Mouse (Mus musculus): ENCODE results near the gene Prm3. TPM values are rescaled to one million over a fixed set of nuclear protein-coding genes. Genes with fewer than 3 reads are reported as not detected.

The Prm3 gene
- polyA plus RNA-seq, 1 experiment from 2014 or later, result not detected

GRCm38 (mm10) chr16:10788271-10788670, 2.4 kb downstream of the Prm3 start, which contains the start of gene Tnp2:
Tnp2 (minus strand) TSS chr16:10788660.
- peaks cover 17% of the 10 kb centered on the region for H3K4me1 ChIP-seq
- H3K27me3 ChIP-seq (replicated peaks), result peaks cover 20% of the 10 kb centered on the region; the same call in 1 of the 2 replicates
- no peak within 1 kb of the TSS for H3K27ac ChIP-seq
- ATAC-seq (ENCODE audit: low FRiP score, low read depth), result no peak
- 53% methylated on average over 16 of the region's 16 CpGs for WGBS
- no peaks in the 10 kb centered on the region for H3K36me3 ChIP-seq
- no peak within 1 kb of the TSS for H3K4me2 ChIP-seq (replicated peaks)
- H3K4me3 ChIP-seq, result no peak within 1 kb of the TSS
- H3K9ac ChIP-seq, result no peak within 1 kb of the TSS
- H3K9me3 ChIP-seq, result no peaks in the 10 kb centered on the region

DNA sequence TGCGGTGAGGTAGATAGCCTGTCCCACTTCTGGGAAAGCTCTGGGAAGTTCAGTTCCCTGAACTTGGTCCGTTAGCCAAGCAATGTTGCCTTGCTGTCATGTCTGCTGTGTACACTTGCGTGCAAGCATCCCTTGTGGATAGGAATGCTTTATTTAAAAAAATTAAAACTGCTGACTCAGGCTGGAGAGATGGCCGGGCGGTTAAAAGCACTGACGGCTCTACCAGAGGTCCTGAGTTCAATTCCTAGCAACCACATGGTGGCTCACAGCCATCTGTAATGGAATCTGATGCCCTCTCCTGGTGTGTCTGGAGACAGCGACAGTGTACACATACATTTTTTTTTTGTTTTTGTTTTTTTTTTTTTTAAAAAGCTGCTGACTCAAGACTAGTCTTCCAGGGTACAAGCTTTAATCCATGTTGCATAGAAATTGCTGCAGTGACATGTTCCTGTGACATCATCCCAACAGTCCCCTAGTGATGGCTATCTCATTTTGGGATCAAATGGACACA, 3.1 kb downstream of the Prm3 start:
- Histone ChIP-seq H3K4me3 (no peak overlapping the region), H3K27me3 (replicated peaks) (peaks cover 26% of the 10 kb centered on the region; the same call in 1 of the 2 replicates), H3K9ac (no peak overlapping the region), H3K36me3 (no peaks in the 10 kb centered on the region), H3K4me2 (replicated peaks) (no peak overlapping the region), H3K9me3 (no peaks in the 10 kb centered on the region), H3K27ac (no peak overlapping the region), H3K4me1 (peaks cover 22% of the 10 kb centered on the region)
- ATAC-seq (ENCODE audit: low FRiP score, low read depth), result no peak
- 87% methylated on average over 7 of the region's 7 CpGs for WGBS

GRCm38 (mm10) chr16:10786782-10787547, 3.7 kb downstream of the Prm3 start:
- Histone ChIP-seq H3K36me3 (no peaks in the 10 kb centered on the region), H3K9ac (no peak overlapping the region), H3K4me2 (replicated peaks) (peak overlapping the region; percentile 99; the same call in 1 of the 2 replicates), H3K27me3 (replicated peaks) (peaks cover 30% of the 10 kb centered on the region; the same call in 1 of the 2 replicates), H3K4me1 (peaks cover 26% of the 10 kb centered on the region), H3K27ac (no peak overlapping the region), H3K9me3 (no peaks in the 10 kb centered on the region), H3K4me3 (no peak overlapping the region)
- no peak for ATAC-seq (ENCODE audit: low FRiP score, low read depth)
- WGBS, result 63% methylated on average over 4 of the region's 4 CpGs

- no peaks in the 10 kb centered on the region for H3K9me3 ChIP-seq
- no peaks in the 10 kb centered on the region for H3K36me3 ChIP-seq
- peaks cover 26% of the 10 kb centered on the region for H3K4me1 ChIP-seq
- WGBS, result 3% methylated on average over 9 of the region's 9 CpGs
- H3K9ac ChIP-seq, result peak overlapping the region; percentile 73
- peak; percentile 42 for ATAC-seq (ENCODE audit: low FRiP score, low read depth)
- H3K27ac ChIP-seq, result 0 out of 2 replicates have a peak overlapping the region, but pooled peaks have one; percentile 65
- H3K4me3 ChIP-seq, result peak overlapping the region; percentile 68
- peak overlapping the region; percentile 99 for H3K4me2 ChIP-seq (replicated peaks)
- peaks cover 30% of the 10 kb centered on the region; the same call in 1 of the 2 replicates for H3K27me3 ChIP-seq (replicated peaks)
Observed at GRCm38 (mm10) chr16:10786288-10786687, 4.4 kb downstream of the Prm3 start.

DNA sequence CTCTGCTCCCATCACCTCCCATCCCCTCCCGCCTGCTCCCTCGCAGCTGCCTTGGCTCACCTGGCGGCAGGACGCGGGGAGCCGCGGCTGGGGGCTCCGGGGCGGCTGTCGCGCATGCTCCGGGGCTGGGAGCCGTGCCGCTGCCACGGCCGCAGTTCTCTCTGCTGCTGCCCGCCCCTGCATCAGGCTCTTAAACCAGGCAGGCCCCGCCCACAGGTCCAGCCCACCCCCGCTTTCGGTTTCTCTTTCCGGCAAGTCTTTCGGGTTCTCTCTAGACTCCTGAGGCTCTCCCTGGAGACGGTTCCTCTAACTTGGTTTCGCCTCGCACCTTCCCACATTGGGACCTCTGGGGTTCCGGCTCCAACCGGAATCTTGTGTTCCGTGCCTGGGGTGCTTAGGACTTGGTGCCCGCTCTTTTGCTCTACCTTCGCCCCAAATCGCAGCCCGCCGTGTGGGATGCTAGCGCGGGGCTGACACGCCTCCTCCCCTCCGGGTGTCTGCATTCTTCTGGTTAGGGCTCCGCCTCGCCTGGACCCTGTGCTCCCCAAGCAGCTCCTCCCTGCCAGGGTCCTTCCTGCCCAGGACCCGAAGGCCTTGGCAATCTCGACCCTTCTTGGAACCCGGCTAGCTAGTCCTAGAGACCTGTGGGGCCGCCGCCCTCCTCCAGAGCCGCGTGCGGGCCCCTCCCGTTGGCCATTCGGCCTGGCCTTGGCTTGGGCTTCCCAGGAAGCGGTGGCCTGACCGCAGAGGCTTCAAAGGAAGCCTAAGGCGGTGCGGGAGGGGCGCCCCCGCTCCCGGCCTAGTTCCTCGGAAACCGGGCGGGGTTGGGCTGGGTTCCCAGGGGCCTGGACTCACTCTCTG, 5.1 kb downstream of the Prm3 start, which contains the start of gene Socs1:
Gene Socs1 (minus strand): TSS at position 166 of the 861 bp plus-strand sequence.
- H3K9ac ChIP-seq, result peak within 1 kb of the TSS; percentile 73
- peaks cover 30% of the 10 kb centered on the region; the same call in 1 of the 2 replicates for H3K27me3 ChIP-seq (replicated peaks)
- H3K9me3 ChIP-seq, result no peaks in the 10 kb centered on the region
- WGBS, result under 1% methylated on average over 59 of the region's 59 CpGs
- H3K36me3 ChIP-seq, result no peaks in the 10 kb centered on the region
- ATAC-seq (ENCODE audit: low FRiP score, low read depth), result peak; percentile 86
- peak within 1 kb of the TSS; percentile 99 for H3K4me2 ChIP-seq (replicated peaks)
- peaks cover 26% of the 10 kb centered on the region for H3K4me1 ChIP-seq
- H3K4me3 ChIP-seq, result peak within 1 kb of the TSS; percentile 68
- peak within 1 kb of the TSS; percentile 65 for H3K27ac ChIP-seq

GRCm38 (mm10) chr16:10784793-10785370, 5.8 kb downstream of the Prm3 start:
- Histone ChIP-seq H3K9me3 (no peaks in the 10 kb centered on the region), H3K9ac (peak overlapping the region; percentile 73), H3K4me3 (peak overlapping the region; percentile 68), H3K27me3 (replicated peaks) (peaks cover 30% of the 10 kb centered on the region; the same call in 1 of the 2 replicates), H3K4me1 (peaks cover 26% of the 10 kb centered on the region), H3K36me3 (no peaks in the 10 kb centered on the region), H3K27ac (0 out of 2 replicates have a peak overlapping the region, but pooled peaks have one; percentile 65), H3K4me2 (replicated peaks) (peak overlapping the region; percentile 99)
- under 1% methylated on average over 54 of the region's 55 CpGs for WGBS
- ATAC-seq (ENCODE audit: low FRiP score, low read depth), result peak; percentile 82

DNA sequence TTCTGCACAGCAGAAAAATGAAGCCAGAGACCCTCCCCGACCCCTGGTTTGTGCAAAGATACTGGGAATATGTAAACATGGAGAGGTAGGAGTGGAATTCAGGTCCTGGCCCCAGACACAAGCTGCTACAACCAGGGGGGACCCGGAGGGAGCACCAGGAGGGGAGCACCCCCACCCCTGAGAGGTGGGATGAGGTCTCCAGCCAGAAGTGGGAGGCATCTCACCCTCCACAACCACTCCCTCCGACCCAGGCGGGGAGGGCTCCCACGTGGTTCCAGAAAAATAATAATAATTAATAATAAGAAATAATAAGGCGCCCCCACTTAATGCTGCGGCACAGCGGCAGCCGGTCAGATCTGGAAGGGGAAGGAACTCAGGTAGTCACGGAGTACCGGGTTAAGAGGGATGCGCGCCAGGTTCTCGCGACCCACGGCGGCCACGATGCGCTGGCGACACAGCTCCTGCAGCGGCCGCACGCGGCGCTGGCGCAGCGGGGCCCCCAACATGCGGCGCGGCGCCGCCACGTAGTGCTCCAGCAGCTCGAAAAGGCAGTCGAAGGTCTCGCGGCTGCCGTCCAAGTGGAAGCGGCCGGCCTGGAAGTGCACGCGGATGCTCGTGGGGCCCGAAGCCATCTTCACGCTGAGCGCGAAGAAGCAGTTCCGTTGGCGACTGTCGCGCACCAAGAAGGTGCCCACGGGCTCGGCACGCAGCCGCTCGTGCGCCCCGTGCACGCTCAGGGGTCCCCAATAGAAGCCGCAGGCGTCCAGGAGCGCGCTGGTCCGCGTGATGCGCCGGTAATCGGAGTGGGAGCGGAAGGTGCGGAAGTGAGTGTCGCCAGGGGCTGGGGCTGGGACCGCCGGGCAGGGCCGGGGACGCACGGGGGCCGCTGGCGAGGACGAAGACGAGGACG, 6.6 kb downstream of the Prm3 start:
- Histone ChIP-seq H3K9me3 (no peaks in the 10 kb centered on the region), H3K36me3 (no peaks in the 10 kb centered on the region), H3K4me2 (replicated peaks) (peak overlapping the region; percentile 99), H3K4me1 (peaks cover 26% of the 10 kb centered on the region), H3K27ac (no peak overlapping the region), H3K4me3 (peak overlapping the region; percentile 68), H3K9ac (peak overlapping the region; percentile 73), H3K27me3 (replicated peaks) (peaks cover 30% of the 10 kb centered on the region; the same call in 1 of the 2 replicates)
- 3% methylated on average over 81 of the region's 81 CpGs for WGBS
- peak; percentile 5; the same call in 1 of the 2 replicates for ATAC-seq (ENCODE audit: low FRiP score, low read depth)

- H3K4me1 ChIP-seq, result peaks cover 26% of the 10 kb centered on the region
- ATAC-seq (ENCODE audit: low FRiP score, low read depth), result no peak
- no peak overlapping the region for H3K4me3 ChIP-seq
- H3K36me3 ChIP-seq, result no peaks in the 10 kb centered on the region
- H3K9me3 ChIP-seq, result no peaks in the 10 kb centered on the region
- 53% methylated on average over 8 of the region's 8 CpGs for WGBS
- H3K9ac ChIP-seq, result no peak overlapping the region
- peak overlapping the region; percentile 99 for H3K4me2 ChIP-seq (replicated peaks)
- no peak overlapping the region for H3K27ac ChIP-seq
- peaks cover 29% of the 10 kb centered on the region; the same call in 1 of the 2 replicates for H3K27me3 ChIP-seq (replicated peaks)
Observed at GRCm38 (mm10) chr16:10783451-10783850, 7.3 kb downstream of the Prm3 start.

DNA sequence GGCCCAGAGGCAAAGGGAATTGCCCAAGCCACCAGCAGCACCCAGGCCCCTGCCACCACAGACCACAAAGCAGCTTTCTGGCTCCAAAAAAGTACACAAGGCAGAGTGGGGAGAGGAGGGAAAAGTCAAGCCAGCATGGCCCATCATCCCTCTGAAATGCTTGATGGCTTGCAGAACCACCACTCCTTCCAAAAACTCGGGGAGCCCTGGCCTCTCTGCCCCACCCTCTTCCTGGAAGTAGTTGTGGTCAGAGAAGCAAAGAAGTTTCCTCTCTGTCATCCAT, 7.6 kb downstream of the Prm3 start:
- ATAC-seq (ENCODE audit: low FRiP score, low read depth), result no peak
- Histone ChIP-seq H3K9ac (no peak overlapping the region), H3K27me3 (replicated peaks) (peaks cover 26% of the 10 kb centered on the region; the same call in 1 of the 2 replicates), H3K4me1 (peaks cover 26% of the 10 kb centered on the region), H3K27ac (no peak overlapping the region), H3K36me3 (no peaks in the 10 kb centered on the region), H3K4me2 (replicated peaks) (peak overlapping the region; percentile 99; the same call in 1 of the 2 replicates), H3K9me3 (no peaks in the 10 kb centered on the region), H3K4me3 (no peak overlapping the region)
- 60% methylated on average over 1 of the region's 1 CpGs for WGBS

GRCm38 (mm10) chr16:10782377-10783151, 8.2 kb downstream of the Prm3 start:
- H3K4me2 ChIP-seq (replicated peaks), result peak overlapping the region; percentile 15; the same call in 1 of the 2 replicates
- no peaks in the 10 kb centered on the region for H3K9me3 ChIP-seq
- ATAC-seq (ENCODE audit: low FRiP score, low read depth), result no peak
- no peak overlapping the region for H3K4me3 ChIP-seq
- peaks cover 26% of the 10 kb centered on the region; the same call in 1 of the 2 replicates for H3K27me3 ChIP-seq (replicated peaks)
- 48% methylated on average over 6 of the region's 6 CpGs for WGBS
- no peak overlapping the region for H3K9ac ChIP-seq
- peaks cover 26% of the 10 kb centered on the region for H3K4me1 ChIP-seq
- H3K27ac ChIP-seq, result no peak overlapping the region
- no peaks in the 10 kb centered on the region for H3K36me3 ChIP-seq

Data from neural tube, embryonic 12.5 days (tissue).